Mouse (Mus musculus): Measurements from ENCODE around the gene Tmem131l. TPM values are rescaled to one million over a fixed set of nuclear protein-coding genes. Genes with fewer than 3 reads are reported as not detected.

Gene Tmem131l
- polyA plus RNA-seq, 1 experiment from 2014 or later: 83.7 TPM

- H3K36me3 ChIP-seq: no peaks in the 10 kb centered on the region
- H3K9ac ChIP-seq (replicated peaks): no peak overlapping the region
- H3K27me3 ChIP-seq: no peaks in the 10 kb centered on the region
- H3K4me1 ChIP-seq: no peaks in the 10 kb centered on the region
- H3K9me3 ChIP-seq: no peaks in the 10 kb centered on the region
- no peak overlapping the region for H3K4me3 ChIP-seq
- H3K4me2 ChIP-seq (replicated peaks): no peak overlapping the region
- no peak for ATAC-seq (ENCODE audit: low FRiP score, low read depth)
- no peak overlapping the region for H3K27ac ChIP-seq (replicated peaks)
- WGBS: 91% methylated on average over 8 of the region's 8 CpGs
Observed at GRCm38 (mm10) chr3:84070811-84071210, 30.8 kb upstream of the Tmem131l start.

- WGBS: 86% methylated on average over 13 of the region's 13 CpGs
- no peak overlapping the region for H3K4me2 ChIP-seq (replicated peaks)
- no peak overlapping the region for H3K27ac ChIP-seq (replicated peaks)
- no peaks in the 10 kb centered on the region for H3K36me3 ChIP-seq
- no peak overlapping the region for H3K4me3 ChIP-seq
- no peaks in the 10 kb centered on the region for H3K27me3 ChIP-seq
- no peaks in the 10 kb centered on the region for H3K4me1 ChIP-seq
- no peak overlapping the region for H3K9ac ChIP-seq (replicated peaks)
- no peaks in the 10 kb centered on the region for H3K9me3 ChIP-seq
- ATAC-seq (ENCODE audit: low FRiP score, low read depth): no peak
Observed at GRCm38 (mm10) chr3:84068831-84069709, 29.1 kb upstream of the Tmem131l start.

- no peak overlapping the region for H3K4me2 ChIP-seq (replicated peaks)
- no peak overlapping the region for H3K4me3 ChIP-seq
- no peaks in the 10 kb centered on the region for H3K27me3 ChIP-seq
- no peak for ATAC-seq (ENCODE audit: low FRiP score, low read depth)
- H3K9me3 ChIP-seq: no peaks in the 10 kb centered on the region
- no peak overlapping the region for H3K27ac ChIP-seq (replicated peaks)
- peaks cover 3% of the 10 kb centered on the region; the same call in 1 of the 2 replicates for H3K4me1 ChIP-seq
- 84% methylated on average over 4 of the region's 4 CpGs for WGBS
- H3K36me3 ChIP-seq: no peaks in the 10 kb centered on the region
- H3K9ac ChIP-seq (replicated peaks): no peak overlapping the region
Observed at GRCm38 (mm10) chr3:84065825-84066224, 25.9 kb upstream of the Tmem131l start.

- WGBS: 79% methylated on average over 2 of the region's 2 CpGs
- H3K9ac ChIP-seq (replicated peaks): no peak overlapping the region
- peaks cover 3% of the 10 kb centered on the region; the same call in 1 of the 2 replicates for H3K4me1 ChIP-seq
- H3K27me3 ChIP-seq: no peaks in the 10 kb centered on the region
- H3K4me3 ChIP-seq: no peak overlapping the region
- no peak for ATAC-seq (ENCODE audit: low FRiP score, low read depth)
- no peak overlapping the region for H3K27ac ChIP-seq (replicated peaks)
- H3K4me2 ChIP-seq (replicated peaks): no peak overlapping the region
- no peaks in the 10 kb centered on the region for H3K36me3 ChIP-seq
- H3K9me3 ChIP-seq: no peaks in the 10 kb centered on the region
Observed at GRCm38 (mm10) chr3:84063369-84063914, 23.5 kb upstream of the Tmem131l start.

- no peaks in the 10 kb centered on the region for H3K9me3 ChIP-seq
- H3K27ac ChIP-seq (replicated peaks): no peak overlapping the region
- WGBS: 80% methylated on average over 13 of the region's 13 CpGs
- no peaks in the 10 kb centered on the region for H3K27me3 ChIP-seq
- peaks cover 3% of the 10 kb centered on the region; the same call in 1 of the 2 replicates for H3K4me1 ChIP-seq
- ATAC-seq (ENCODE audit: low FRiP score, low read depth): no peak
- H3K9ac ChIP-seq (replicated peaks): no peak overlapping the region
- H3K4me3 ChIP-seq: no peak overlapping the region
- no peaks in the 10 kb centered on the region for H3K36me3 ChIP-seq
- no peak overlapping the region for H3K4me2 ChIP-seq (replicated peaks)
Observed at GRCm38 (mm10) chr3:84061523-84062453, 21.8 kb upstream of the Tmem131l start.

- H3K4me2 ChIP-seq (replicated peaks): no peak overlapping the region
- peaks cover 3% of the 10 kb centered on the region; the same call in 1 of the 2 replicates for H3K4me1 ChIP-seq
- no peak overlapping the region for H3K4me3 ChIP-seq
- H3K27me3 ChIP-seq: no peaks in the 10 kb centered on the region
- no peaks in the 10 kb centered on the region for H3K36me3 ChIP-seq
- no peak for ATAC-seq (ENCODE audit: low FRiP score, low read depth)
- no peak overlapping the region for H3K27ac ChIP-seq (replicated peaks)
- H3K9me3 ChIP-seq: no peaks in the 10 kb centered on the region
- no peak overlapping the region for H3K9ac ChIP-seq (replicated peaks)
- 82% methylated on average over 5 of the region's 5 CpGs for WGBS
Observed at GRCm38 (mm10) chr3:84060946-84061345, 21.0 kb upstream of the Tmem131l start.

GRCm38 (mm10) chr3:84060128-84060527, 20.2 kb upstream of the Tmem131l start:
- Histone ChIP-seq H3K9me3 (no peaks in the 10 kb centered on the region), H3K36me3 (no peaks in the 10 kb centered on the region), H3K4me1 (peaks cover 3% of the 10 kb centered on the region; the same call in 1 of the 2 replicates), H3K27ac (replicated peaks) (no peak overlapping the region), H3K9ac (replicated peaks) (no peak overlapping the region), H3K27me3 (no peaks in the 10 kb centered on the region), H3K4me3 (no peak overlapping the region), H3K4me2 (replicated peaks) (no peak overlapping the region)
- ATAC-seq (ENCODE audit: low FRiP score, low read depth): no peak
- 76% methylated on average over 4 of the region's 4 CpGs for WGBS

- H3K9ac ChIP-seq (replicated peaks): no peak overlapping the region
- H3K4me1 ChIP-seq: peaks cover 3% of the 10 kb centered on the region; the same call in 1 of the 2 replicates
- H3K9me3 ChIP-seq: no peaks in the 10 kb centered on the region
- no peaks in the 10 kb centered on the region for H3K36me3 ChIP-seq
- H3K4me3 ChIP-seq: no peak overlapping the region
- 79% methylated on average over 4 of the region's 4 CpGs for WGBS
- no peak overlapping the region for H3K4me2 ChIP-seq (replicated peaks)
- no peak overlapping the region for H3K27ac ChIP-seq (replicated peaks)
- H3K27me3 ChIP-seq: no peaks in the 10 kb centered on the region
- no peak for ATAC-seq (ENCODE audit: low FRiP score, low read depth)
Observed at GRCm38 (mm10) chr3:84059676-84060075, 19.7 kb upstream of the Tmem131l start.

GRCm38 (mm10) chr3:84059261-84059660, 19.3 kb upstream of the Tmem131l start:
- H3K9me3 ChIP-seq: no peaks in the 10 kb centered on the region
- WGBS: 74% methylated on average over 13 of the region's 13 CpGs
- H3K4me1 ChIP-seq: peaks cover 3% of the 10 kb centered on the region; the same call in 1 of the 2 replicates
- H3K4me2 ChIP-seq (replicated peaks): no peak overlapping the region
- no peak overlapping the region for H3K4me3 ChIP-seq
- ATAC-seq (ENCODE audit: low FRiP score, low read depth): no peak
- H3K36me3 ChIP-seq: no peaks in the 10 kb centered on the region
- no peaks in the 10 kb centered on the region for H3K27me3 ChIP-seq
- no peak overlapping the region for H3K27ac ChIP-seq (replicated peaks)
- H3K9ac ChIP-seq (replicated peaks): no peak overlapping the region

- 0 out of 2 replicates have a peak overlapping the region, but pooled peaks have one; percentile 15 for H3K27ac ChIP-seq (replicated peaks)
- H3K4me3 ChIP-seq: no peak overlapping the region
- no peak overlapping the region for H3K9ac ChIP-seq (replicated peaks)
- H3K4me1 ChIP-seq: peaks cover 8% of the 10 kb centered on the region
- peak; percentile 41; the same call in 1 of the 2 replicates for ATAC-seq (ENCODE audit: low FRiP score, low read depth)
- H3K9me3 ChIP-seq: no peaks in the 10 kb centered on the region
- no peaks in the 10 kb centered on the region for H3K36me3 ChIP-seq
- H3K27me3 ChIP-seq: peaks cover 8% of the 10 kb centered on the region; the same call in 1 of the 2 replicates
- peak overlapping the region; percentile 19; the same call in 1 of the 2 replicates for H3K4me2 ChIP-seq (replicated peaks)
- WGBS: 8% methylated on average over 9 of the region's 9 CpGs
Observed at GRCm38 (mm10) chr3:84048729-84049175, 8.8 kb upstream of the Tmem131l start.

- no peak for ATAC-seq (ENCODE audit: low FRiP score, low read depth)
- Histone ChIP-seq H3K27ac (replicated peaks) (no peak overlapping the region), H3K4me2 (replicated peaks) (no peak overlapping the region), H3K27me3 (peaks cover 12% of the 10 kb centered on the region; the same call in 1 of the 2 replicates), H3K9ac (replicated peaks) (no peak overlapping the region), H3K4me3 (no peak overlapping the region), H3K4me1 (peaks cover 8% of the 10 kb centered on the region), H3K36me3 (no peaks in the 10 kb centered on the region), H3K9me3 (no peaks in the 10 kb centered on the region)
- WGBS: 90% methylated on average over 8 of the region's 8 CpGs
Observed at GRCm38 (mm10) chr3:84046206-84046605, 6.2 kb upstream of the Tmem131l start.
